Mouse (Mus musculus) liver, adult 2 months (tissue): ENCODE measurements at regions not wholly inside any gene's neighbourhood (a gene's known extent, or its start where the extent isn't known, plus 50 kb on each side); places are given as distances from the start of the nearest gene placed in this dataset.

Experiments used
- DNase-seq: peaks from one replicate; pipeline ENCODE4 v3.0.0-alpha.2; 2011; ENCODE audit warnings: low read depth, low spot score; ENCODE audit errors: extremely low read depth
- H3K27ac ChIP-seq: fragments of 200-500 bp; replicated peaks from 2 replicates; pipeline ENCODE4 v1.5.1; 2012; ENCODE audit warnings: low read depth, mild to moderate bottlenecking, control low read depth, inconsistent platforms, low read length; ENCODE audit not compliant: insufficient read depth
- H3K27me3 ChIP-seq: fragments of 200-500 bp; 2 replicates; pipeline ENCODE4 v1.6.1; 2012; ENCODE audit warnings: mild to moderate bottlenecking, moderate library complexity, low read length, inconsistent platforms; ENCODE audit not compliant: control insufficient read depth, insufficient read depth
- H3K36me3 ChIP-seq: fragments of 200-500 bp; 2 replicates; pipeline ENCODE4 v1.6.1; 2012; ENCODE audit warnings: low read length, inconsistent platforms; ENCODE audit not compliant: control insufficient read depth, insufficient read depth
- H3K4me1 ChIP-seq: fragments of 200-500 bp; 2 replicates; pipeline ENCODE4 v1.6.1; 2011; ENCODE audit warnings: low read length; ENCODE audit not compliant: control insufficient read depth, insufficient read depth
- H3K4me3 ChIP-seq: fragments of 200-500 bp; 2 replicates; pipeline ENCODE4 v1.5.1; 2011; ENCODE audit warnings: low read depth, mild to moderate bottlenecking, control low read depth, low read length, moderate library complexity; ENCODE audit not compliant: insufficient read depth
- H3K79me2 ChIP-seq: fragments of 200-500 bp; 2 replicates; pipeline ENCODE4 v1.6.1; 2012; ENCODE audit warnings: inconsistent platforms, mild to moderate bottlenecking, low read length, moderate library complexity; ENCODE audit not compliant: control insufficient read depth, insufficient read depth
- H3K9ac ChIP-seq: fragments of 200-500 bp; 2 replicates; pipeline ENCODE4 v1.6.1; 2012; ENCODE audit warnings: low read depth, mild to moderate bottlenecking, control low read depth, inconsistent platforms, low read length
- CTCF ChIP-seq: fragments of 200-500 bp; IDR thresholded peaks from 2 replicates; pipeline ENCODE4 v1.5.1; 2011; ENCODE audit warnings: low read depth, low read length, control low read depth
- POLR2A ChIP-seq: fragments of 200-500 bp; IDR thresholded peaks from 2 replicates; pipeline ENCODE4 v1.6.1; 2011; ENCODE audit warnings: low read length, control low read depth; ENCODE audit not compliant: insufficient read depth; ENCODE audit errors: extremely low read depth
- WGBS: fragments of 180-500 bp; shearing (Covaris S2); methylation state at CpG from one replicate; pipeline ENCODE4 v1.1.7; 2018; 5-methylcytosine and 5-hydroxymethylcytosine counted together

DNA sequence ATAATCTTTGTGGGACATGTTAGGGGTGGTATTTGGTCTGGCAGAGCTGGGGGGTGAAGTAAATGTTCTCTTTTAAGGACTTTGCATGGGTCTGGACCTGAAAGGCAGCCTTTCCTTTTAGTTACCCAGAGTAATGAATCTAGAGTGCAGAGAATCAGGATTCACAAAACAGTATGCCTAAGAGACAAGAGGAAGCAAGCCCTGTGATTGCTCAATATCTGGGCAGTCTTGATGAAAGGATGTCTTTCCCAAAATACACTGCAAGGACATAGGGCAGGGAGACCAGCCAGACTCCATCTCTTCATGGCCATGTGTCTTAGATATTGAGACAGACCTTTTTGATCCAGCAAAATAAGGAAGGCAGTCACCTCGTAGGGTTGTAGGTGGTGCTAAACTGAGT lies 84.3 kb downstream of the Ttc32 start:
- Histone ChIP-seq H3K27me3 (no peaks in the 10 kb centered on the region), H3K79me2 (no peaks in the 10 kb centered on the region), H3K4me3 (no peak overlapping the region), H3K27ac (no peak overlapping the region), H3K9ac (no peak overlapping the region), H3K36me3 (no peaks in the 10 kb centered on the region), H3K4me1 (no peaks in the 10 kb centered on the region)
- no peak for DNase-seq
- WGBS = 70% methylated on average over 1 of the region's 1 CpGs
- TF ChIP-seq CTCF (no peak), POLR2A (no peak)

DNA sequence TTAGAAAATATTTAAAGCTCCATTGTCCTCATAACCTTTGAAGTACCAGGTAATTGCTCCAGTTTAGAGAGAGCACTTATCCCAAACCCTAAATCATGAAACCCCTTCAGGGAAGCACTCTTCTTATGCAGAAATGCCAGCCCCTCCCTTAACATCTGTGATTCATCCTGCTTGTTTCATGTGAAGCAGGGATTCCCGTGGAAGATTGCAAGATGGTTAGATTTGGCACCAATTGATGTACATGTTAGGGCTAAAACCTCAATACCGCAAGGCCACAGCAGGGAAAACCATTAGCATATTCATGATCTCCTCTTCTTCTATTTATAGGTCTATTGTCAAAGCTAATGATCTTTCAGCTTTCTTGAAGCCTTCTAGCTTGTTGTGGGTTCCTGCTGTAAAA lies 88.8 kb downstream of the Ttc32 start:
- Histone ChIP-seq H3K27me3 (no peaks in the 10 kb centered on the region), H3K4me1 (no peaks in the 10 kb centered on the region), H3K36me3 (no peaks in the 10 kb centered on the region), H3K4me3 (no peak overlapping the region), H3K9ac (no peak overlapping the region), H3K79me2 (no peaks in the 10 kb centered on the region), H3K27ac (no peak overlapping the region)
- no peak for TF ChIP-seq POLR2A
- TF ChIP-seq CTCF = no peak
- no peak for DNase-seq
- 69% methylated on average over 2 of the region's 2 CpGs for WGBS

DNA sequence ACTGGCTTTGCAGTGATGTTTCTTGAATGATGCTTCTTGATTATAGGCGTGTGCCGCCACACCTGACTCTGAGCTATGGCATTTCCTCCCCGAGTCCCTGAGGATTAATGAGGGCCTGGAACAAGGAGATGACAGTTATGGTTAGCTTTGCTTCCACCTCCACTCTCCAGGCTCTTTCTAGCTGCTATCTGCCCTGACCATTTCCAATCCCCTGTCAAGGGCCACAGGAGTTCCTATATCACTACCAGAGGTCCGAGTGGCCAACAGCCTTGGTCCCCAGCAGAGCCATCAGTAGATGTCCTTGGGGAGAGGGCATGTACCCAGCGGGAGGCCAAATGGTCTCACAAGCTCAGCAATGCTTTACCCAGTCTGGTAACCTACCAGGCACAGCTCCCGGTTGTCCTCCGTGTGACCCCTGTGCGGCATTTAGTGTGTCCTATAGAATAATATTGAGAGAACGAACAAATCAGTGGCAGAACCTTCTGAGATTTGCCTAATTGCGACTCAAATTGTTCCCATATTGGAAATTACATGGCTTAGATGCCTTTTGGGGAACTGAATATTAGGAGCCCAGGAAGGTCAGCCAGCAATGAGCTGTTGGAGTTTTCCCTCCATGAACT lies 98.2 kb downstream of the Ttc32 start:
- Histone ChIP-seq H3K36me3 (no peaks in the 10 kb centered on the region), H3K9ac (no peak overlapping the region), H3K27me3 (0 out of 2 replicates have a peak, but pooled peaks cover 3% of the 10 kb centered on the region), H3K27ac (no peak overlapping the region), H3K79me2 (no peaks in the 10 kb centered on the region), H3K4me1 (no peaks in the 10 kb centered on the region), H3K4me3 (no peak overlapping the region)
- no peak for DNase-seq
- 86% methylated on average over 10 of the region's 10 CpGs for WGBS
- no peak for TF ChIP-seq POLR2A
- no peak for TF ChIP-seq CTCF

DNA sequence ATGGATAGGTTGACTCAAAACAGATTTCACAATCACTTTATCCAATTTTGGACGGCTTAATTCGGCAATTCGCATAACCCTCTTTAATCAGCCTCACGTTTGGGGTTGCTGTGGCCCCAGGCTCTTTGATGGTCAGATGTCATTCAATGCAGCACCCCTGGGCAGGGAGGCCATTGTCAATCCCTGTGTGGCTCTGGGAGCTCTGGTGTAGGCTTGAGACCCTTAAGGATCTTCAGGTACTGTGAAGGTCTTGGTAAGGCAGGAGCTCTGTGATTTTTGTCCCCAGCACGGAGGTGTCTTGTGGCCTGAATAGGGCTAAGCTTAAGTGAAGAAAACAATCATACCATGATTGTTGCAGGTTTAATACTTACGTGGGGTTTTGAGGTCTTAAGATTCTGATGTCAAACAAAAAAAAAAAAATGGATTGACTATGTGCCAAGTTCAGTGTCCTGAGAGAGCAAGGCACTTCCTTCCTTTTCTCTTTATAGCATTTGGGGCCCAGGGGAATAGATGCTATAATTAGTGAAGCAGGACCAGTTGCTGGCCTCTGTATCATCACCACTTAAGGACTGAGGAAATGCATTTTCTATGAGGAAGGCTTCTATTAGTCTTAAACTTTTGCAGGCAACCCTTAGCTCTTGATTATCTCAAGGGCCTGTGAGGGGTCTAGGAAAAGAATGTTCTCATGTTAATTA lies 98.9 kb downstream of the Ttc32 start:
- DNase-seq = no peak
- TF ChIP-seq CTCF (no peak), POLR2A (no peak)
- WGBS = 79% methylated on average over 6 of the region's 6 CpGs

DNA sequence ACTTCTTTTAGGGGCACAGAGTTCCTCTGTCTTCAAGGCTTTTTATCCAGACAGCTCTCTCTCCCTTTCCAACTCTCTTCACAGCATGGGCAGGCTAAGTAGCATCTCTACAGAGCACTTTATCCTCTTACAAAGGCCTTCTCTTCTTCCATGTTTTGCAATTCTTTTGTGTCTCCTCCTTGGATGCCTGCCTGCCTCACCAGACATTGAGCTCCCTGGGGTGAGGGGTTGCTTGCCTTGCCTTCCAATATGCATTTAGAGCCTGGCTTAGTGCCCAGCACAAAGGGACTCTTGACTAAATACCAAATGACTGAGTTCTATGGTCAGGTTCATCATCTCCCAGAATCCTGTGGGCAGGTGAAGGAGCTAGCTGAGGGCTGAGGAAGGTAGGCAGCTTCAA lies 102.8 kb downstream of the Ttc32 start:
- no peaks in the 10 kb centered on the region for H3K79me2 ChIP-seq
- H3K36me3 ChIP-seq = no peaks in the 10 kb centered on the region
- H3K4me3 ChIP-seq = no peak overlapping the region
- no peak for TF ChIP-seq CTCF
- TF ChIP-seq POLR2A = no peak
- H3K27me3 ChIP-seq = 0 out of 2 replicates have a peak, but pooled peaks cover 3% of the 10 kb centered on the region
- H3K27ac ChIP-seq = no peak overlapping the region
- DNase-seq = no peak
- H3K4me1 ChIP-seq = no peaks in the 10 kb centered on the region
- H3K9ac ChIP-seq = no peak overlapping the region

More for the DNA sequence above, 98.9 kb downstream of the Ttc32 start:
- Histone ChIP-seq H3K27me3 (0 out of 2 replicates have a peak, but pooled peaks cover 3% of the 10 kb centered on the region), H3K27ac (no peak overlapping the region), H3K79me2 (no peaks in the 10 kb centered on the region), H3K9ac (no peak overlapping the region), H3K36me3 (no peaks in the 10 kb centered on the region), H3K4me3 (no peak overlapping the region), H3K4me1 (no peaks in the 10 kb centered on the region)
